Mouse (Mus musculus) MEL-GATA-1-ER (cell line): Measurements from ENCODE around the gene Ndufs2.

Source experiments
- DNase-seq: peaks from one replicate; pipeline ENCODE4 v3.0.0-alpha.2; 2012; ENCODE audit warnings: low read depth; ENCODE audit errors: extremely low read depth

The Ndufs2 gene

GRCm38 (mm10) chr1:171231844-171232243 lies 19.3 kb downstream of the Ndufs2 start:
- DNase-seq = no peak

GRCm38 (mm10) chr1:171230215-171230614 lies 21.0 kb downstream of the Ndufs2 start:
- DNase-seq = no peak

- DNase-seq = no peak
Measured at GRCm38 (mm10) chr1:171229750-171230149, 21.4 kb downstream of the Ndufs2 start.

GRCm38 (mm10) chr1:171227879-171228278 lies 23.3 kb downstream of the Ndufs2 start:
- DNase-seq = no peak

- DNase-seq = no peak
Measured at GRCm38 (mm10) chr1:171226780-171227179, 24.4 kb downstream of the Ndufs2 start.

- DNase-seq = no peak
Measured at GRCm38 (mm10) chr1:171224857-171225256, 26.3 kb downstream of the Ndufs2 start, which contains the start of gene Apoa2. Gene Apoa2 (plus strand): TSS chr1:171225054.

- DNase-seq = no peak
Measured at GRCm38 (mm10) chr1:171223796-171224195, 27.4 kb downstream of the Ndufs2 start.

GRCm38 (mm10) chr1:171223168-171223567 lies 28.0 kb downstream of the Ndufs2 start:
- DNase-seq = no peak

- peak; percentile 99 for DNase-seq
Measured at GRCm38 (mm10) chr1:171222238-171223155, 28.7 kb downstream of the Ndufs2 start, which contains the start of gene Tomm40l. Gene Tomm40l (minus strand): TSS chr1:171222514.

GRCm38 (mm10) chr1:171221281-171222193 lies 29.7 kb downstream of the Ndufs2 start:
- DNase-seq = no peak

- DNase-seq = peak; percentile 74
Measured at GRCm38 (mm10) chr1:171220871-171221270, 30.3 kb downstream of the Ndufs2 start.

GRCm38 (mm10) chr1:171216241-171216955 lies 34.8 kb downstream of the Ndufs2 start:
- no peak for DNase-seq

- no peak for DNase-seq
Measured at GRCm38 (mm10) chr1:171213801-171214496, 37.2 kb downstream of the Ndufs2 start, which contains the start of gene Nr1i3. Gene Nr1i3 (plus strand): TSS chr1:171213970.

GRCm38 (mm10) chr1:171212854-171213253 lies 38.3 kb downstream of the Ndufs2 start:
- no peak for DNase-seq

- DNase-seq = peak; percentile 59
Measured at GRCm38 (mm10) chr1:171209409-171209808, 41.8 kb downstream of the Ndufs2 start.

GRCm38 (mm10) chr1:171205704-171206493 lies 45.3 kb downstream of the Ndufs2 start:
- peak; percentile 83 for DNase-seq

GRCm38 (mm10) chr1:171204249-171204644 lies 46.9 kb downstream of the Ndufs2 start:
- DNase-seq = no peak

GRCm38 (mm10) chr1:171203471-171204248 lies 47.5 kb downstream of the Ndufs2 start:
- DNase-seq = no peak

GRCm38 (mm10) chr1:171200769-171201168 lies 50.4 kb downstream of the Ndufs2 start:
- no peak for DNase-seq
